Mouse (Mus musculus): ENCODE data around the gene Svop. TPM values are rescaled to one million over a fixed set of nuclear protein-coding genes. Genes with fewer than 3 reads are reported as not detected.

Gene Svop
- total and polyA plus RNA-seq, 2 experiments from 2014 or later: not detected

- H3K4me3 ChIP-seq (ENCODE audit: low read depth, low read length): no peak overlapping the region
- ATAC-seq (ENCODE audit: insufficient read depth, low read depth): no peak
- 0 out of 2 replicates have a peak, but pooled peaks cover 6% of the 10 kb centered on the region for H3K27me3 ChIP-seq (ENCODE audit: control insufficient read depth, insufficient read depth, low read length)
- no peak for TF ChIP-seq EP300 (IDR thresholded peaks at IDR 0.05; ENCODE audit: low read depth)
- no peak for TF ChIP-seq CTCF (IDR thresholded peaks at IDR 0.05; ENCODE audit: low read depth)
- 52% methylated on average over 6 of the region's 6 CpGs for WGBS
- no peak overlapping the region for H3K27ac ChIP-seq (ENCODE audit: low read depth)
- no peaks in the 10 kb centered on the region for H3K9me3 ChIP-seq (replicated peaks; ENCODE audit: control insufficient read depth, low read length)
- H3K36me3 ChIP-seq (replicated peaks; ENCODE audit: control insufficient read depth, insufficient read depth, low read length): no peaks in the 10 kb centered on the region
- no peak for DNase-seq (ENCODE audit: low spot score)
- H3K9ac ChIP-seq (replicated peaks; ENCODE audit: low read depth, low read length): no peak overlapping the region
- H3K4me1 ChIP-seq (ENCODE audit: control insufficient read depth, insufficient read depth): no peaks in the 10 kb centered on the region
- no peak overlapping the region for H3K4me2 ChIP-seq (ENCODE audit: low read depth, low read length)
Observed at GRCm38 (mm10) chr5:114024390-114024789, 67.0 kb downstream of the Svop start.

DNA sequence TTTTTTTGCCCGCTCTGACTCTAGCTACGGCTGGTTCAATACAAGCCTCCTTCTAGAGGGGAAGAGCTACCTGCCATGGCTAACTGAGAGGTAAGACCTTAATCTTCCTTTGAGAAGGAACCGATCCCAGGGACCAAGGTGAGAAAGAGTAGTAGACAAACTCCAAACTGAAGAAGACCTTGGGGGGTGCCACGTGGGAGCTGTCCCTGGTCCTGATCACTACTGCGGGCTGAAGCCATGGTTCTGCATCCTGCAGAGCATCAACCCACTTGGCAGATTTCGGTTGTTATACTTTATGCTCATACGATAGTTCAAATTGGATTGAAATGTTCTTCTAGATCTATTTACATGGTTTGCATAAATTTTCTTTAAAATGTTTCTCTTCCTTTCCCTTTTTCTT, 76.2 kb downstream of the Svop start:
- Histone ChIP-seq H3K4me2 (ENCODE audit: low read depth, low read length) (no peak overlapping the region), H3K9ac (replicated peaks; ENCODE audit: low read depth, low read length) (no peak overlapping the region), H3K27ac (ENCODE audit: low read depth) (no peak overlapping the region), H3K9me3 (replicated peaks; ENCODE audit: control insufficient read depth, low read length) (no peaks in the 10 kb centered on the region), H3K4me3 (ENCODE audit: low read depth, low read length) (no peak overlapping the region), H3K36me3 (replicated peaks; ENCODE audit: control insufficient read depth, insufficient read depth, low read length) (no peaks in the 10 kb centered on the region), H3K27me3 (ENCODE audit: control insufficient read depth, insufficient read depth, low read length) (no peaks in the 10 kb centered on the region), H3K4me1 (ENCODE audit: control insufficient read depth, insufficient read depth) (no peaks in the 10 kb centered on the region)
- no peak for ATAC-seq (ENCODE audit: insufficient read depth, low read depth)
- TF ChIP-seq CTCF (IDR thresholded peaks at IDR 0.05; ENCODE audit: low read depth): no peak
- TF ChIP-seq EP300 (IDR thresholded peaks at IDR 0.05; ENCODE audit: low read depth): no peak
- no peak for DNase-seq (ENCODE audit: low spot score)
- WGBS: 62% methylated on average over 7 of the region's 7 CpGs

DNA sequence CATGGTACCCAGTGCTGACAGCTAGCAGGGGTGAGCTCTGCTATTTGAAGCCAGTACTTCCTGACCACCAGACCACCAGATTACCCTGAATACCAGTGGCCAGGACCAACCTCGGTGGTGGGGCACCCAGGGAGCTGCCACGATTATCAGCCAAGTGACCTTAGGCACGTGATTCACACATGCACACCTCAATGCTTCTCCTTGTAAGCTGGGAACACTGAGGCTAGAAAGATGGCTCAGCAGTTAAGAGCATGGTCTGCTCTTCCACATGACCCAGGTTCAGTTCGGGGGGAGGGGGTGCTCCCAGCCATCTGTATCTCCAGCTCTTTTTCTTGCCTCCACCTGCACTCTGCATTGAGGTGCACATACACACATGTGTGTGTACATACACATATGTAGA, 82.3 kb downstream of the Svop start:
- no peak for DNase-seq (ENCODE audit: low spot score)
- Histone ChIP-seq H3K27ac (ENCODE audit: low read depth) (no peak overlapping the region), H3K36me3 (replicated peaks; ENCODE audit: control insufficient read depth, insufficient read depth, low read length) (no peaks in the 10 kb centered on the region), H3K4me1 (ENCODE audit: control insufficient read depth, insufficient read depth) (no peaks in the 10 kb centered on the region), H3K9ac (replicated peaks; ENCODE audit: low read depth, low read length) (no peak overlapping the region), H3K27me3 (ENCODE audit: control insufficient read depth, insufficient read depth, low read length) (no peaks in the 10 kb centered on the region), H3K4me2 (ENCODE audit: low read depth, low read length) (no peak overlapping the region), H3K9me3 (replicated peaks; ENCODE audit: control insufficient read depth, low read length) (no peaks in the 10 kb centered on the region), H3K4me3 (ENCODE audit: low read depth, low read length) (no peak overlapping the region)
- no peak for ATAC-seq (ENCODE audit: insufficient read depth, low read depth)
- 42% methylated on average over 4 of the region's 4 CpGs for WGBS
- TF ChIP-seq CTCF (IDR thresholded peaks at IDR 0.05; ENCODE audit: low read depth): no peak
- TF ChIP-seq EP300 (IDR thresholded peaks at IDR 0.05; ENCODE audit: low read depth): no peak

GRCm38 (mm10) chr5:114007753-114008453, 83.5 kb downstream of the Svop start:
- H3K27me3 ChIP-seq (ENCODE audit: control insufficient read depth, insufficient read depth, low read length): no peaks in the 10 kb centered on the region
- H3K9me3 ChIP-seq (replicated peaks; ENCODE audit: control insufficient read depth, low read length): no peaks in the 10 kb centered on the region
- ATAC-seq (ENCODE audit: insufficient read depth, low read depth): no peak
- H3K4me3 ChIP-seq (ENCODE audit: low read depth, low read length): no peak overlapping the region
- H3K4me1 ChIP-seq (ENCODE audit: control insufficient read depth, insufficient read depth): no peaks in the 10 kb centered on the region
- DNase-seq (ENCODE audit: low spot score): no peak
- H3K27ac ChIP-seq (ENCODE audit: low read depth): no peak overlapping the region
- no peak overlapping the region for H3K9ac ChIP-seq (replicated peaks; ENCODE audit: low read depth, low read length)
- H3K4me2 ChIP-seq (ENCODE audit: low read depth, low read length): no peak overlapping the region
- 84% methylated on average over 12 of the region's 12 CpGs for WGBS
- no peaks in the 10 kb centered on the region for H3K36me3 ChIP-seq (replicated peaks; ENCODE audit: control insufficient read depth, insufficient read depth, low read length)
- TF ChIP-seq CTCF (IDR thresholded peaks at IDR 0.05; ENCODE audit: low read depth) (no peak), EP300 (IDR thresholded peaks at IDR 0.05; ENCODE audit: low read depth) (no peak)

DNA sequence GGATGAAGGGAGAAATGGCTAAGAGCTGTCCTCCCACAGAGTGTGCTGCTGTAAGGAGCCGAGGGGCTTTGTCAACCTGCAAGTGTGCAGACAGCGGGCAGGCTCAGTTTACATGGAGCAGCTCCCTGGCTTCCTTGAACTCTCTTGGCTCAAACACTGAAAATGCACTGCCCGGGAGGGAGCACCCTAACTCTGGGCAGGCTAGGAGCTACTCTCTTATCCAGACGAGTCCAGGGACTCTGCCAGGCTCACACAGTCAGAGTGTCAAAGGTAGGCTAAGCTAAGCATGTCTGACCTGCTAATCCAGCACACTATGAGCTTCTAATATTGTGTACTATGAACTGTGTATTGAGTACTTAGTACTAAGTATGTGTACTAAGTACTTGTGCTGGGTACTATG, 84.4 kb downstream of the Svop start:
- 57% methylated on average over 4 of the region's 4 CpGs for WGBS

DNA sequence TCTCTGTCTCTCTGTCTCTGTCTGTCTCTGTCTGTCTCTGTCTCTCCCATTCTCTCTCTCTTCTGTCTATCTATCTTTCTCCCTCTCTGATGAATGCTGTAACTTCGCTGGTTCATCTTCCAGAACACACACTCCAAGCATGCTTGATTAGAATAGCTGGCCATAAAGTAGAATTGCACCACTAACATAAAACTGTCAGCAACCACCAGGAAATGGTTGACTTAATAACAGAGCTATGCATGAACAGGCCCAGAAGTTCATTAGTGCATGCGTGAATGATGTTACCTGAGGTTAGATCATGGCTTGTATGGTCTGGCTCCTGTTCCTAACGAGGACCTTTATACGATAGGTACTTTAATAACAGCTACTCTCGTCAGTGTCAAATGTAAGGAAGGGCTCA, 86.3 kb downstream of the Svop start:
- Histone ChIP-seq H3K36me3 (replicated peaks; ENCODE audit: control insufficient read depth, insufficient read depth, low read length) (no peaks in the 10 kb centered on the region), H3K4me1 (ENCODE audit: control insufficient read depth, insufficient read depth) (no peaks in the 10 kb centered on the region), H3K4me2 (ENCODE audit: low read depth, low read length) (no peak overlapping the region), H3K9ac (replicated peaks; ENCODE audit: low read depth, low read length) (no peak overlapping the region), H3K27ac (ENCODE audit: low read depth) (no peak overlapping the region), H3K27me3 (ENCODE audit: control insufficient read depth, insufficient read depth, low read length) (no peaks in the 10 kb centered on the region), H3K9me3 (replicated peaks; ENCODE audit: control insufficient read depth, low read length) (no peaks in the 10 kb centered on the region), H3K4me3 (ENCODE audit: low read depth, low read length) (no peak overlapping the region)
- no peak for ATAC-seq (ENCODE audit: insufficient read depth, low read depth)
- TF ChIP-seq CTCF (IDR thresholded peaks at IDR 0.05; ENCODE audit: low read depth) (no peak), EP300 (IDR thresholded peaks at IDR 0.05; ENCODE audit: low read depth) (no peak)
- no peak for DNase-seq (ENCODE audit: low spot score)
- WGBS: 78% methylated on average over 5 of the region's 5 CpGs

More for the DNA sequence above, 84.4 kb downstream of the Svop start:
- H3K27me3 ChIP-seq (ENCODE audit: control insufficient read depth, insufficient read depth, low read length): no peaks in the 10 kb centered on the region
- no peaks in the 10 kb centered on the region for H3K9me3 ChIP-seq (replicated peaks; ENCODE audit: control insufficient read depth, low read length)
- ATAC-seq (ENCODE audit: insufficient read depth, low read depth): no peak
- no peaks in the 10 kb centered on the region for H3K4me1 ChIP-seq (ENCODE audit: control insufficient read depth, insufficient read depth)
- H3K4me2 ChIP-seq (ENCODE audit: low read depth, low read length): no peak overlapping the region
- no peaks in the 10 kb centered on the region for H3K36me3 ChIP-seq (replicated peaks; ENCODE audit: control insufficient read depth, insufficient read depth, low read length)
- no peak for DNase-seq (ENCODE audit: low spot score)
- H3K27ac ChIP-seq (ENCODE audit: low read depth): no peak overlapping the region
- TF ChIP-seq EP300 (IDR thresholded peaks at IDR 0.05; ENCODE audit: low read depth) (no peak), CTCF (IDR thresholded peaks at IDR 0.05; ENCODE audit: low read depth) (no peak)
- no peak overlapping the region for H3K4me3 ChIP-seq (ENCODE audit: low read depth, low read length)
- no peak overlapping the region for H3K9ac ChIP-seq (replicated peaks; ENCODE audit: low read depth, low read length)
